Mouse (Mus musculus) adrenal gland, adult (tissue): ENCODE results near the gene Poldip3.

Source experiments
- DNase-seq, 2 experiments: peaks; one replicate each; pipeline ENCODE4 v3.0.0; 2022 to 2023; ENCODE audit warnings: low spot score in 1 of 2; ENCODE audit not compliant: inconsistent age in 2 of 2

Gene Poldip3

GRCm38 (mm10) chr15:83165526-83166315 is 16.5 kb upstream of the Poldip3 start:
- DNase-seq = peak in 1 of 2 experiments; percentile 56

- DNase-seq = peak; percentile 53 to 69
These were observed 15.8 kb upstream of the Poldip3 start for GRCm38 (mm10) chr15:83164971-83165471.

GRCm38 (mm10) chr15:83162818-83163485 is 13.8 kb upstream of the Poldip3 start:
- no peak for DNase-seq

GRCm38 (mm10) chr15:83162001-83162400 is 12.8 kb upstream of the Poldip3 start:
- no peak for DNase-seq

- no peak for DNase-seq
These were observed 12.0 kb upstream of the Poldip3 start for GRCm38 (mm10) chr15:83161062-83161748.

- DNase-seq = peak in 1 of 2 experiments; percentile 23
These were observed 11.4 kb upstream of the Poldip3 start for GRCm38 (mm10) chr15:83160561-83160960.

GRCm38 (mm10) chr15:83159823-83160222 is 10.6 kb upstream of the Poldip3 start:
- peak in 1 of 2 experiments; percentile 33 for DNase-seq

- peak; percentile 54 to 82 for DNase-seq
These were observed 9.5 kb upstream of the Poldip3 start for GRCm38 (mm10) chr15:83158587-83159160.

GRCm38 (mm10) chr15:83157667-83158064 is 8.5 kb upstream of the Poldip3 start:
- peak in 1 of 2 experiments; percentile 31 for DNase-seq

- peak; percentile 67 to 89 for DNase-seq
These were observed 7.9 kb upstream of the Poldip3 start for GRCm38 (mm10) chr15:83156929-83157666.

- DNase-seq = peak; percentile 58 to 87
These were observed 6.7 kb upstream of the Poldip3 start for GRCm38 (mm10) chr15:83155672-83156419.

- DNase-seq = no peak
These were observed 5.1 kb upstream of the Poldip3 start for GRCm38 (mm10) chr15:83154309-83154708.

- DNase-seq = no peak
These were observed 1.5 kb upstream of the Poldip3 start for GRCm38 (mm10) chr15:83150694-83151093.

GRCm38 (mm10) chr15:83150073-83150442 is 874 bp upstream of the Poldip3 start:
- no peak for DNase-seq

- DNase-seq = no peak
These were observed 386 bp downstream of the Poldip3 start for GRCm38 (mm10) chr15:83148801-83149195.

GRCm38 (mm10) chr15:83148395-83148794 is 789 bp downstream of the Poldip3 start:
- DNase-seq = no peak

- no peak for DNase-seq
These were observed 3.6 kb downstream of the Poldip3 start for GRCm38 (mm10) chr15:83145541-83145940.

- no peak for DNase-seq
These were observed 6.3 kb downstream of the Poldip3 start for GRCm38 (mm10) chr15:83142861-83143260.

- DNase-seq = no peak
These were observed 13.5 kb downstream of the Poldip3 start for GRCm38 (mm10) chr15:83135654-83136053.

GRCm38 (mm10) chr15:83134671-83135070 is 14.5 kb downstream of the Poldip3 start:
- DNase-seq = no peak
